Mouse (Mus musculus): ENCODE measurements around the gene Zcchc24.

Zcchc24 gene

GRCm38 (mm10) chr14:25747996-25748756 is 20.7 kb downstream of the Zcchc24 start:
- DNase-seq (ENCODE audit: low spot score), result no peak

GRCm38 (mm10) chr14:25746971-25747945 is 21.6 kb downstream of the Zcchc24 start:
- DNase-seq (ENCODE audit: low spot score), result no peak

GRCm38 (mm10) chr14:25746371-25746770 is 22.5 kb downstream of the Zcchc24 start:
- no peak for DNase-seq (ENCODE audit: low spot score)

GRCm38 (mm10) chr14:25745365-25746184 is 23.3 kb downstream of the Zcchc24 start:
- no peak for DNase-seq (ENCODE audit: low spot score)

- DNase-seq (ENCODE audit: low spot score), result no peak
Observed at GRCm38 (mm10) chr14:25742943-25743342, 25.9 kb downstream of the Zcchc24 start.

GRCm38 (mm10) chr14:25741840-25742367 is 26.9 kb downstream of the Zcchc24 start:
- DNase-seq (ENCODE audit: low spot score), result no peak

GRCm38 (mm10) chr14:25741211-25741610 is 27.6 kb downstream of the Zcchc24 start:
- DNase-seq (ENCODE audit: low spot score), result no peak

GRCm38 (mm10) chr14:25739957-25740565 is 28.8 kb downstream of the Zcchc24 start:
- no peak for DNase-seq (ENCODE audit: low spot score)

- DNase-seq (ENCODE audit: low spot score), result no peak
Observed at GRCm38 (mm10) chr14:25738591-25739001, 30.2 kb downstream of the Zcchc24 start.

GRCm38 (mm10) chr14:25736589-25736988 is 32.2 kb downstream of the Zcchc24 start:
- DNase-seq (ENCODE audit: low spot score), result peak; percentile 47

- no peak for DNase-seq (ENCODE audit: low spot score)
Observed at GRCm38 (mm10) chr14:25736140-25736539, 32.7 kb downstream of the Zcchc24 start.

GRCm38 (mm10) chr14:25734736-25735716 is 33.8 kb downstream of the Zcchc24 start:
- DNase-seq (ENCODE audit: low spot score), result no peak

GRCm38 (mm10) chr14:25727149-25727510 is 41.7 kb downstream of the Zcchc24 start:
- DNase-seq (ENCODE audit: low spot score), result no peak

GRCm38 (mm10) chr14:25726226-25727148 is 42.4 kb downstream of the Zcchc24 start:
- DNase-seq (ENCODE audit: low spot score), result no peak

GRCm38 (mm10) chr14:25725690-25726089 is 43.1 kb downstream of the Zcchc24 start:
- DNase-seq (ENCODE audit: low spot score), result no peak

- no peak for DNase-seq (ENCODE audit: low spot score)
Observed at GRCm38 (mm10) chr14:25725032-25725497, 43.8 kb downstream of the Zcchc24 start.

- no peak for DNase-seq (ENCODE audit: low spot score)
Observed at GRCm38 (mm10) chr14:25720962-25721707, 47.7 kb downstream of the Zcchc24 start.

GRCm38 (mm10) chr14:25719371-25719770 is 49.5 kb downstream of the Zcchc24 start:
- DNase-seq (ENCODE audit: low spot score), result no peak

All from urinary bladder, postnatal 25 days (tissue).